Mouse (Mus musculus): ENCODE results near the gene Nhlrc1. TPM values are rescaled to one million over a fixed set of nuclear protein-coding genes. Genes with fewer than 3 reads are reported as not detected.

The Nhlrc1 gene
- polyA plus RNA-seq, 1 experiment from 2014 or later, result 17.8 TPM

GRCm38 (mm10) chr13:47019774-47020173, 5.1 kb upstream of the Nhlrc1 start:
- H3K9me3 ChIP-seq (ENCODE audit: control insufficient read depth, low read length), result no peaks in the 10 kb centered on the region
- no peak overlapping the region for H3K4me2 ChIP-seq (ENCODE audit: low read length)
- no peak overlapping the region for H3K27ac ChIP-seq (ENCODE audit: low read depth, low read length)
- no peaks in the 10 kb centered on the region; the same call in 1 of the 2 replicates for H3K4me1 ChIP-seq (ENCODE audit: control insufficient read depth, insufficient read depth, low read depth, low read length)
- no peak overlapping the region for H3K9ac ChIP-seq (ENCODE audit: low read depth, low read length)
- H3K4me3 ChIP-seq (ENCODE audit: low read length), result no peak overlapping the region
- WGBS, result 85% methylated on average over 7 of the region's 7 CpGs
- no peaks in the 10 kb centered on the region for H3K36me3 ChIP-seq (ENCODE audit: control insufficient read depth, insufficient read depth, low read length)
- no peaks in the 10 kb centered on the region for H3K27me3 ChIP-seq (replicated peaks; ENCODE audit: control insufficient read depth, insufficient read depth, low read length)
- no peak for ATAC-seq

- Histone ChIP-seq H3K27me3 (replicated peaks; ENCODE audit: control insufficient read depth, insufficient read depth, low read length) (no peaks in the 10 kb centered on the region), H3K9me3 (ENCODE audit: control insufficient read depth, low read length) (no peaks in the 10 kb centered on the region), H3K4me3 (ENCODE audit: low read length) (no peak overlapping the region), H3K36me3 (ENCODE audit: control insufficient read depth, insufficient read depth, low read length) (no peaks in the 10 kb centered on the region), H3K4me2 (ENCODE audit: low read length) (no peak overlapping the region), H3K9ac (ENCODE audit: low read depth, low read length) (no peak overlapping the region), H3K27ac (ENCODE audit: low read depth, low read length) (no peak overlapping the region), H3K4me1 (ENCODE audit: control insufficient read depth, insufficient read depth, low read depth, low read length) (peaks cover 5% of the 10 kb centered on the region)
- peak; percentile 83 for ATAC-seq
- 39% methylated on average over 5 of the region's 5 CpGs for WGBS
These were observed 2.6 kb upstream of the Nhlrc1 start for GRCm38 (mm10) chr13:47017259-47017658.

DNA sequence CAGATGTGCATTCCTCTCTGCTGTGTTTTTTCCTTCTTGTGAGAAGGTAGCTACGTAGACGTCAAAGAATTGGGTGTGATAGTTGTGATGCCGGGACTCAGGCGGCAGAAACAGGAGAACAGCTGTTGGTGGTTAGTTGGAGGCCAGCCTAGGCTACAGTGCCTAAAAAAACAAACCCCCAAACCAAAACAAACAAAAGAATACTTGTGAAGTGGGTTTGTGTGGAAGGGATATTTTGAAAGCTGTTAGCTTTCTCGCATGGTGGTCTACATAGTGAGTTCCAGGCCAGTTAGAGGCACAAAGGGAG, 498 bp upstream of the Nhlrc1 start:
- WGBS, result 72% methylated on average over 5 of the region's 5 CpGs
- ATAC-seq, result no peak
- Histone ChIP-seq H3K27me3 (replicated peaks; ENCODE audit: control insufficient read depth, insufficient read depth, low read length) (no peaks in the 10 kb centered on the region), H3K9me3 (ENCODE audit: control insufficient read depth, low read length) (peaks cover 12% of the 10 kb centered on the region), H3K4me3 (ENCODE audit: low read length) (peak overlapping the region; percentile 54), H3K9ac (ENCODE audit: low read depth, low read length) (peak overlapping the region; percentile 73; the same call in 1 of the 2 replicates), H3K4me1 (ENCODE audit: control insufficient read depth, insufficient read depth, low read depth, low read length) (peaks cover 5% of the 10 kb centered on the region), H3K4me2 (ENCODE audit: low read length) (peak overlapping the region; percentile 96), H3K27ac (ENCODE audit: low read depth, low read length) (no peak overlapping the region), H3K36me3 (ENCODE audit: control insufficient read depth, insufficient read depth, low read length) (0 out of 2 replicates have a peak, but pooled peaks cover 2% of the 10 kb centered on the region)

DNA sequence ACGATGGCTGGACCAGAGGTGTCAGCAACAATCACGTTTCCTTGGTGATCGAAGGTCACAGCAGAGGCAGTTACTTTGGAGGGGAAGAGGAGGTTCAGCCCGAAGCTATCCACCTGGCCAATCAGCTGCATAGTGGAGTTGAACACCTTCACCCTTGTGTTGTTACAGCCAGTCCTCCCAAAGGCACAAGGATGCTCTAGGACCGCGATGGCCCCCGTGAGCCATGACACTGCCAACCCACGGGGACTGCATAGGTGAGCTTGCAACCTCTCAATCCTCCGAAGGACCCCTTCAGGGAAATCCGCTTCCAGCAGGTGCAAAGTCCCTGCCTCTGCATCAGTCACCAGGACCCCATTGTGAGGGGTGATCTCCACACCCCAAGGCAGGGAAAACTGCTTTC, 910 bp downstream of the Nhlrc1 start:
- H3K9ac ChIP-seq (ENCODE audit: low read depth, low read length), result no peak overlapping the region
- ATAC-seq, result no peak
- H3K4me2 ChIP-seq (ENCODE audit: low read length), result peak overlapping the region; percentile 96
- no peak overlapping the region for H3K27ac ChIP-seq (ENCODE audit: low read depth, low read length)
- H3K4me3 ChIP-seq (ENCODE audit: low read length), result peak overlapping the region; percentile 54
- H3K9me3 ChIP-seq (ENCODE audit: control insufficient read depth, low read length), result peaks cover 19% of the 10 kb centered on the region
- peaks cover 5% of the 10 kb centered on the region for H3K4me1 ChIP-seq (ENCODE audit: control insufficient read depth, insufficient read depth, low read depth, low read length)
- 68% methylated on average over 10 of the region's 10 CpGs for WGBS
- 0 out of 2 replicates have a peak, but pooled peaks cover 2% of the 10 kb centered on the region for H3K36me3 ChIP-seq (ENCODE audit: control insufficient read depth, insufficient read depth, low read length)
- H3K27me3 ChIP-seq (replicated peaks; ENCODE audit: control insufficient read depth, insufficient read depth, low read length), result no peaks in the 10 kb centered on the region

DNA sequence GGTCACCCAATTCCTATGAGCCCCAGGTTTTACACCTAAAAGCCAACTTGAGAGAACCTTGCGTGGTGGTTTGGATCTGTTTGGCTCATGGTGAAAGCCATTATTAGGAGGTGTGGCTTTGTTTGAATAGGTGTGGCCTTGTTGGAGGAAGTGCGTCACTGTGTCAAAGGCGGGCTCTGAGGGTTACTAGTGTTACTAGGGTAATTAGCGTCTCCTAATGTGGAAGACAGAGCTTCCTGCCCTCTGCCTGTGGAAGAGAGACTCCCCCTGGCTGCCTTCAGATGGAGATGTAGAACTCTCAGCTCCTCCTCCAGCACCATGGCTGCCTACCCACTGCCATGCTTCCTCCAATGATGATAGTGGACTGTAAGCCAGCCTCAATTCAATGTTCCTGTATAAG, 13.1 kb downstream of the Nhlrc1 start:
- WGBS, result 96% methylated on average over 4 of the region's 4 CpGs
- H3K9ac ChIP-seq (ENCODE audit: low read depth, low read length), result no peak overlapping the region
- no peaks in the 10 kb centered on the region for H3K27me3 ChIP-seq (replicated peaks; ENCODE audit: control insufficient read depth, insufficient read depth, low read length)
- ATAC-seq, result no peak
- no peaks in the 10 kb centered on the region for H3K9me3 ChIP-seq (ENCODE audit: control insufficient read depth, low read length)
- no peaks in the 10 kb centered on the region for H3K4me1 ChIP-seq (ENCODE audit: control insufficient read depth, insufficient read depth, low read depth, low read length)
- no peaks in the 10 kb centered on the region for H3K36me3 ChIP-seq (ENCODE audit: control insufficient read depth, insufficient read depth, low read length)
- no peak overlapping the region for H3K4me3 ChIP-seq (ENCODE audit: low read length)
- H3K4me2 ChIP-seq (ENCODE audit: low read length), result no peak overlapping the region
- no peak overlapping the region for H3K27ac ChIP-seq (ENCODE audit: low read depth, low read length)

DNA sequence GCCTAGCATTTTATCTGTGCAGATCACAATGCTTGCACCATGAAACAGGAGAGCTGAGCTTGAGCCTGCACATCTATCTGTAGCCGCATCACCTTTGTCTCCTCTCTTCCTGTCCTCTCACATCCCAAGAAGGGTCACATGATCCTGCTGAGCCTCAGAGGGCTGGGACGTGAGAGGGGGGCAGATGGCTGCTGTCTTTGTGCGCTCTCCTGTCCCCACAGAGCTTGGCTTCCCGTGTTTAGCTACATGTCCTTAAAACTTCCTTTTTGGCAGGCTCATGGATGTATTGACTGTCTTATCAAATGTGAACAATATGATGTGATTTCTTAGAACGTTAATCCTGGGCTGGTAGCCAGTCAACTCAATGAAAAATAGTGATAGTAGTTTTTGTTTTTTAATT, 15.2 kb downstream of the Nhlrc1 start:
- no peak overlapping the region for H3K27ac ChIP-seq (ENCODE audit: low read depth, low read length)
- ATAC-seq, result no peak
- 62% methylated on average over 5 of the region's 5 CpGs for WGBS
- H3K4me1 ChIP-seq (ENCODE audit: control insufficient read depth, insufficient read depth, low read depth, low read length), result no peaks in the 10 kb centered on the region
- no peak overlapping the region for H3K4me2 ChIP-seq (ENCODE audit: low read length)
- no peak overlapping the region for H3K4me3 ChIP-seq (ENCODE audit: low read length)
- H3K27me3 ChIP-seq (replicated peaks; ENCODE audit: control insufficient read depth, insufficient read depth, low read length), result no peaks in the 10 kb centered on the region
- H3K36me3 ChIP-seq (ENCODE audit: control insufficient read depth, insufficient read depth, low read length), result no peaks in the 10 kb centered on the region
- H3K9ac ChIP-seq (ENCODE audit: low read depth, low read length), result no peak overlapping the region
- H3K9me3 ChIP-seq (ENCODE audit: control insufficient read depth, low read length), result no peaks in the 10 kb centered on the region

GRCm38 (mm10) chr13:46997355-46997754, 17.3 kb downstream of the Nhlrc1 start:
- no peak for ATAC-seq

DNA sequence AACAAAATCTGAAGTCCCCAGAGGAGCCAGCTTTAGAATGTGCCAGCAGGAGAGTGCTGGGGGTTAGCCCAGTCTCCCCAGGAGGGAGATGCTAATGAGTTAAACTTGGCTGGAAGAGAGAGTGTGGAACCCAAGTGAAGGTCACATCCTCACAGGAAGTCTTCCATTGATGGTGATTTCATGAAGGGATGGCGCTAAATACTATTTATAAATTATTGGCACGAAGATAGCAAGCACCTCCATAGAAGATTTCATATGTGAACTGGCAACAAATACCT, 21.4 kb downstream of the Nhlrc1 start:
- Histone ChIP-seq H3K9me3 (ENCODE audit: control insufficient read depth, low read length) (no peaks in the 10 kb centered on the region), H3K27ac (ENCODE audit: low read depth, low read length) (no peak overlapping the region), H3K4me1 (ENCODE audit: control insufficient read depth, insufficient read depth, low read depth, low read length) (no peaks in the 10 kb centered on the region), H3K27me3 (replicated peaks; ENCODE audit: control insufficient read depth, insufficient read depth, low read length) (no peaks in the 10 kb centered on the region), H3K4me3 (ENCODE audit: low read length) (no peak overlapping the region), H3K9ac (ENCODE audit: low read depth, low read length) (no peak overlapping the region), H3K4me2 (ENCODE audit: low read length) (no peak overlapping the region), H3K36me3 (ENCODE audit: control insufficient read depth, insufficient read depth, low read length) (no peaks in the 10 kb centered on the region)
- ATAC-seq, result no peak
- 77% methylated on average over 2 of the region's 2 CpGs for WGBS

More at GRCm38 (mm10) chr13:46997355-46997754, 17.3 kb downstream of the Nhlrc1 start:
- Histone ChIP-seq H3K9me3 (ENCODE audit: control insufficient read depth, low read length) (no peaks in the 10 kb centered on the region), H3K4me1 (ENCODE audit: control insufficient read depth, insufficient read depth, low read depth, low read length) (no peaks in the 10 kb centered on the region), H3K27ac (ENCODE audit: low read depth, low read length) (no peak overlapping the region), H3K36me3 (ENCODE audit: control insufficient read depth, insufficient read depth, low read length) (no peaks in the 10 kb centered on the region), H3K4me3 (ENCODE audit: low read length) (no peak overlapping the region), H3K9ac (ENCODE audit: low read depth, low read length) (no peak overlapping the region), H3K4me2 (ENCODE audit: low read length) (no peak overlapping the region), H3K27me3 (replicated peaks; ENCODE audit: control insufficient read depth, insufficient read depth, low read length) (no peaks in the 10 kb centered on the region)
- 71% methylated on average over 4 of the region's 4 CpGs for WGBS

GRCm38 (mm10) chr13:46992516-46993273, 22.0 kb downstream of the Nhlrc1 start:
- no peak overlapping the region for H3K27ac ChIP-seq (ENCODE audit: low read depth, low read length)
- no peaks in the 10 kb centered on the region for H3K9me3 ChIP-seq (ENCODE audit: control insufficient read depth, low read length)
- no peak overlapping the region for H3K4me2 ChIP-seq (ENCODE audit: low read length)
- no peak overlapping the region for H3K9ac ChIP-seq (ENCODE audit: low read depth, low read length)
- 76% methylated on average over 7 of the region's 7 CpGs for WGBS
- H3K4me3 ChIP-seq (ENCODE audit: low read length), result no peak overlapping the region
- H3K36me3 ChIP-seq (ENCODE audit: control insufficient read depth, insufficient read depth, low read length), result no peaks in the 10 kb centered on the region
- H3K4me1 ChIP-seq (ENCODE audit: control insufficient read depth, insufficient read depth, low read depth, low read length), result no peaks in the 10 kb centered on the region
- ATAC-seq, result no peak
- no peaks in the 10 kb centered on the region for H3K27me3 ChIP-seq (replicated peaks; ENCODE audit: control insufficient read depth, insufficient read depth, low read length)

All from hindbrain, embryonic 16.5 days (tissue).